Comparison of ENCODE assay signal across 22 mouse cellular contexts in genomic region chr13:108185530-108185929, GRCm38 (mm10).
"Had no signal": no experiment of that assay in that cellular context is flagged by ENCODE, and none has a peak within 500 bp of the region (broad histone marks: within the 10 kb centered on the region; RNA-seq: fewer than 3 reads in every experiment).

No protein-coding gene starts in this region.

- H3K27me3 ChIP-seq: limb, embryonic 13.5 days; liver, embryonic 12.5 days; liver, embryonic 15.5 days; midbrain, embryonic 15.5 days; neural tube, embryonic 12.5 days; neural tube, embryonic 15.5 days; stomach, embryonic 15.5 days had no signal

- H3K9ac ChIP-seq: limb, embryonic 13.5 days; liver, embryonic 12.5 days; liver, embryonic 15.5 days; midbrain, embryonic 15.5 days; neural tube, embryonic 12.5 days; neural tube, embryonic 15.5 days; stomach, embryonic 15.5 days had no signal

- H3K27ac ChIP-seq: kidney, postnatal 0 days; left cerebral cortex, adult 2 months; limb, embryonic 10.5 days; limb, embryonic 13.5 days; liver, embryonic 12.5 days; liver, embryonic 15.5 days; midbrain, embryonic 15.5 days; neural tube, embryonic 12.5 days; neural tube, embryonic 15.5 days; stomach, embryonic 15.5 days had no signal

- ATAC-seq: liver, embryonic 12.5 days; midbrain, embryonic 15.5 days had no signal

- DNase-seq: kidney, adult 2 months; kidney, postnatal 36 days; layer of hippocampus, postnatal 36 days; liver; lung, adult 2 months; lung, postnatal 36 days; retina, postnatal 1 day; right cerebral cortex, postnatal 25 days; spleen, adult 18-20 months; thymus, adult 18-20 months; thymus, postnatal 36 days had no signal

- H3K4me3 ChIP-seq: left cerebral cortex, adult 2 months; limb, embryonic 10.5 days; limb, embryonic 13.5 days; liver, embryonic 12.5 days; liver, embryonic 15.5 days; midbrain, embryonic 15.5 days; neural tube, embryonic 12.5 days; neural tube, embryonic 15.5 days; stomach, embryonic 15.5 days had no signal

- H3K9me3 ChIP-seq: limb, embryonic 10.5 days; limb, embryonic 13.5 days; liver, embryonic 12.5 days; liver, embryonic 15.5 days; midbrain, embryonic 15.5 days; neural tube, embryonic 12.5 days; neural tube, embryonic 15.5 days; stomach, embryonic 15.5 days had no signal

- H3K4me2 ChIP-seq: limb, embryonic 13.5 days; liver, embryonic 12.5 days; liver, embryonic 15.5 days; midbrain, embryonic 11.5 days; midbrain, embryonic 15.5 days; neural tube, embryonic 12.5 days; neural tube, embryonic 15.5 days; stomach, embryonic 15.5 days had no signal

- H3K4me1 ChIP-seq: limb, embryonic 10.5 days; liver, embryonic 12.5 days; liver, embryonic 15.5 days; midbrain, embryonic 15.5 days; neural tube, embryonic 12.5 days; neural tube, embryonic 15.5 days; stomach, embryonic 15.5 days had no signal
